Mouse (Mus musculus): ENCODE measurements around the gene Fam71b. TPM values are rescaled to one million over a fixed set of nuclear protein-coding genes. Genes with fewer than 3 reads are reported as not detected.

The Fam71b gene
- not detected in 2 replicates for polyA plus RNA-seq (2011; ENCODE audit: insufficient read depth, insufficient read length, low read depth, missing spikeins)

GRCm38 (mm10) chr11:46396167-46396859 is at the start of gene Fam71b:
Fam71b (plus strand) TSS chr11:46396559.
- H3K27me3 ChIP-seq (ENCODE audit: control insufficient read depth, insufficient read depth, low read length, poor library complexity, severe bottlenecking): no peaks in the 10 kb centered on the region
- no peaks in the 10 kb centered on the region for H3K9me3 ChIP-seq (replicated peaks; ENCODE audit: control insufficient read depth, insufficient read depth, low read length, poor library complexity, severe bottlenecking)
- no peaks in the 10 kb centered on the region for H3K36me3 ChIP-seq (ENCODE audit: control insufficient read depth, insufficient read depth, low read length, poor library complexity, severe bottlenecking)
- H3K4me3 ChIP-seq (ENCODE audit: low read depth, low read length): no peak within 1 kb of the TSS
- H3K9ac ChIP-seq (ENCODE audit: low read depth, poor library complexity, severe bottlenecking): no peak within 1 kb of the TSS
- H3K27ac ChIP-seq (ENCODE audit: insufficient read depth, low read length): no peak within 1 kb of the TSS
- TF ChIP-seq CTCF (IDR thresholded peaks at IDR 0.05; ENCODE audit: low read depth, low read length) (no peak), POLR2A (IDR thresholded peaks at IDR 0.05; ENCODE audit: insufficient read depth, low read length) (no peak), EP300 (IDR thresholded peaks at IDR 0.05; ENCODE audit: insufficient read depth, low read depth, low read length) (no peak)
- H3K4me1 ChIP-seq (ENCODE audit: control insufficient read depth, insufficient read depth, low read length): no peaks in the 10 kb centered on the region

GRCm38 (mm10) chr11:46347756-46348155 is 48.6 kb upstream of the Fam71b start:
- TF ChIP-seq CTCF (IDR thresholded peaks at IDR 0.05; ENCODE audit: low read depth, low read length) (no peak), POLR2A (IDR thresholded peaks at IDR 0.05; ENCODE audit: insufficient read depth, low read length) (no peak)
- Histone ChIP-seq H3K9me3 (replicated peaks; ENCODE audit: control insufficient read depth, insufficient read depth, low read length, poor library complexity, severe bottlenecking) (no peaks in the 10 kb centered on the region), H3K9ac (ENCODE audit: low read depth, poor library complexity, severe bottlenecking) (no peak overlapping the region), H3K4me1 (ENCODE audit: control insufficient read depth, insufficient read depth, low read length) (no peaks in the 10 kb centered on the region), H3K4me3 (ENCODE audit: low read depth, low read length) (no peak overlapping the region), H3K27me3 (ENCODE audit: control insufficient read depth, insufficient read depth, low read length, poor library complexity, severe bottlenecking) (no peaks in the 10 kb centered on the region), H3K36me3 (ENCODE audit: control insufficient read depth, insufficient read depth, low read length, poor library complexity, severe bottlenecking) (no peaks in the 10 kb centered on the region), H3K27ac (ENCODE audit: insufficient read depth, low read length) (no peak overlapping the region)

GRCm38 (mm10) chr11:46348416-46348815 is 47.9 kb upstream of the Fam71b start:
- no peak overlapping the region for H3K4me3 ChIP-seq (ENCODE audit: low read depth, low read length)
- no peaks in the 10 kb centered on the region for H3K9me3 ChIP-seq (replicated peaks; ENCODE audit: control insufficient read depth, insufficient read depth, low read length, poor library complexity, severe bottlenecking)
- H3K4me1 ChIP-seq (ENCODE audit: control insufficient read depth, insufficient read depth, low read length): no peaks in the 10 kb centered on the region
- H3K9ac ChIP-seq (ENCODE audit: low read depth, poor library complexity, severe bottlenecking): no peak overlapping the region
- H3K27me3 ChIP-seq (ENCODE audit: control insufficient read depth, insufficient read depth, low read length, poor library complexity, severe bottlenecking): no peaks in the 10 kb centered on the region
- H3K36me3 ChIP-seq (ENCODE audit: control insufficient read depth, insufficient read depth, low read length, poor library complexity, severe bottlenecking): no peaks in the 10 kb centered on the region
- TF ChIP-seq EP300 (IDR thresholded peaks at IDR 0.05; ENCODE audit: insufficient read depth, low read depth, low read length): no peak
- no peak for TF ChIP-seq CTCF (IDR thresholded peaks at IDR 0.05; ENCODE audit: low read depth, low read length)
- no peak for TF ChIP-seq POLR2A (IDR thresholded peaks at IDR 0.05; ENCODE audit: insufficient read depth, low read length)
- H3K27ac ChIP-seq (ENCODE audit: insufficient read depth, low read length): no peak overlapping the region

DNA sequence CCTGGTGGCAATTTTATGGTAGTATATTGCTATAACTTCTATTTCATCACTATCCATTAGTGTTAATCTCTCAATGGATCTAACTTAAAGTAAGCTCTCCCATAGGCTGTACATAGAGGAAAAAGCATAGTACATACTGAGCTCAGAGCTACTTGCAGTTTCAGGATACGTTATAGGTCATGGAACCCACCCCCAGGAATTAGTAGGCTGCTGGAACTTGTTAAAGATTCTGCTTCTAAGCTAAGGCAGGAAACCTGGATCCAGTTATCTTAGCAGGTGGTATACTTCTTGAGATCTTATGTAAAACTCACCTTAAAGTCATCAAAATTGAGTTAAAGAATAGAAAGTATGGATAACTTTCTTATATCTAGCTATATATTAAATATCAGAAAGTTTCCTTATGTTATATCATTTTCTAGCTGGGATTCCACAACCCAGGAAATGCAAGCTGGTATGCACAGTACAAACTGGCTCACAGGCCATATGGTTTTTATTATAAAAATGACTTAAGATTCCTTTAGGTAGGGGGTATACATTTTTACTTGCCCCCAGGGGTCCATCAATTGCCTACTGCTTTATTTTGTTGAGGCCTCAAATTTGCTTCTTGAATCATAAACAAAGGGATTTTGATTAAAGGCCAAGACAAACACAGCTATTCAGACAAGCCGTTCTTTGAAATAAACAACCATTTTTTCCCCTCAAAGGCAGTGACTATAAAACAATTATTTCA is 46.5 kb upstream of the Fam71b start:
- Histone ChIP-seq H3K9ac (ENCODE audit: low read depth, poor library complexity, severe bottlenecking) (no peak overlapping the region), H3K4me3 (ENCODE audit: low read depth, low read length) (no peak overlapping the region), H3K36me3 (ENCODE audit: control insufficient read depth, insufficient read depth, low read length, poor library complexity, severe bottlenecking) (no peaks in the 10 kb centered on the region), H3K27me3 (ENCODE audit: control insufficient read depth, insufficient read depth, low read length, poor library complexity, severe bottlenecking) (no peaks in the 10 kb centered on the region), H3K9me3 (replicated peaks; ENCODE audit: control insufficient read depth, insufficient read depth, low read length, poor library complexity, severe bottlenecking) (no peaks in the 10 kb centered on the region), H3K4me1 (ENCODE audit: control insufficient read depth, insufficient read depth, low read length) (no peaks in the 10 kb centered on the region), H3K27ac (ENCODE audit: insufficient read depth, low read length) (no peak overlapping the region)
- TF ChIP-seq EP300 (IDR thresholded peaks at IDR 0.05; ENCODE audit: insufficient read depth, low read depth, low read length) (no peak), CTCF (IDR thresholded peaks at IDR 0.05; ENCODE audit: low read depth, low read length) (no peak), POLR2A (IDR thresholded peaks at IDR 0.05; ENCODE audit: insufficient read depth, low read length) (no peak)

DNA sequence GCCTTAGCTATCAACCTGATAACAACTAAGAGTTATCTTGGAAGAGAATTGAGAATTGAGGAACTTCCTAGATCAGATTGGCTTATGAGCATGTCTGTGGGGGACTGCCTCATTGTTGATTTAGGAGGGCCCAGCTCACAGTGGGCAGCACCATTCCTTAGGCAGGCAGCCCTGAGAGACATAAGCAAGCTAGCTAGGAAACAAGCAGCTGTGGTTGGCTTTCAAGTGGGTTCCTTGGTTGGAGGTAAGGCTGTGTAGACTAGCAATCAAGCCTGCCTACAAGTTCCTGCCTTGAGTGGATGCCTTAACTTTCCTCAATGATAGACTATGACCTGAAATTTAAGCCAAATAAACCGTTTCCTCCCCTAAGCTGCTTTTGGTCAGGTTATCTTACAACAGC is 38.0 kb upstream of the Fam71b start:
- no peak for TF ChIP-seq CTCF (IDR thresholded peaks at IDR 0.05; ENCODE audit: low read depth, low read length)
- no peak for TF ChIP-seq POLR2A (IDR thresholded peaks at IDR 0.05; ENCODE audit: insufficient read depth, low read length)
- TF ChIP-seq EP300 (IDR thresholded peaks at IDR 0.05; ENCODE audit: insufficient read depth, low read depth, low read length): no peak
- Histone ChIP-seq H3K36me3 (ENCODE audit: control insufficient read depth, insufficient read depth, low read length, poor library complexity, severe bottlenecking) (no peaks in the 10 kb centered on the region), H3K4me3 (ENCODE audit: low read depth, low read length) (no peak overlapping the region), H3K9ac (ENCODE audit: low read depth, poor library complexity, severe bottlenecking) (no peak overlapping the region), H3K27me3 (ENCODE audit: control insufficient read depth, insufficient read depth, low read length, poor library complexity, severe bottlenecking) (no peaks in the 10 kb centered on the region), H3K4me1 (ENCODE audit: control insufficient read depth, insufficient read depth, low read length) (no peaks in the 10 kb centered on the region), H3K9me3 (replicated peaks; ENCODE audit: control insufficient read depth, insufficient read depth, low read length, poor library complexity, severe bottlenecking) (no peaks in the 10 kb centered on the region), H3K27ac (ENCODE audit: insufficient read depth, low read length) (no peak overlapping the region)
